ENCODE assay signal across 18 mouse cellular contexts in genomic region chr2:31809358-31809740, GRCm38 (mm10). TPM values are rescaled to one million over a fixed set of nuclear protein-coding genes. Genes with fewer than 3 reads are reported as not detected.
DNase-seq lines count a peak whose midpoint lies in the region; ATAC-seq lines count a peak whose summit lies in the region.
"Had no signal": no experiment of that assay in that cellular context is flagged by ENCODE, and none has a peak within 500 bp of the region (broad histone marks: within the 10 kb centered on the region; RNA-seq: fewer than 3 reads in every experiment).

No protein-coding gene starts in this region.

- peaks cover 14% of the 10 kb centered on the region for H3K27me3 ChIP-seq in midbrain, embryonic 12.5 days
- no peaks in the 10 kb centered on the region for H3K27me3 ChIP-seq in midbrain, embryonic 14.5 days (ENCODE audit: control insufficient read depth, insufficient read depth, low read length)
- no peaks in the 10 kb centered on the region for H3K27me3 ChIP-seq in embryonic facial prominence, embryonic 14.5 days (replicated peaks; ENCODE audit: control insufficient read depth, insufficient read depth, low read length)
- no peaks in the 10 kb centered on the region for H3K27me3 ChIP-seq in limb, embryonic 10.5 days (ENCODE audit: low read depth, poor library complexity, severe bottlenecking)
- H3K27me3 ChIP-seq in splenic B cell, adult 2 months (ENCODE audit: control insufficient read depth, insufficient read depth, low read length, poor library complexity, severe bottlenecking): no peaks in the 10 kb centered on the region

- H3K9ac ChIP-seq in midbrain, embryonic 12.5 days (replicated peaks): no peak overlapping the region; the same call in 1 of the 2 replicates
- H3K9ac ChIP-seq in midbrain, embryonic 14.5 days (replicated peaks; ENCODE audit: low read length): no peak overlapping the region
- H3K9ac ChIP-seq in embryonic facial prominence, embryonic 14.5 days (ENCODE audit: low read depth, low read length): peak overlapping the region; percentile 40
- H3K9ac ChIP-seq: liver, embryonic 14.5 days had no signal

- peaks cover 58% of the 10 kb centered on the region for H3K4me1 ChIP-seq in midbrain, embryonic 12.5 days
- H3K4me1 ChIP-seq in midbrain, embryonic 14.5 days (ENCODE audit: control insufficient read depth, insufficient read depth, low read length): peaks cover 59% of the 10 kb centered on the region
- H3K4me1 ChIP-seq in embryonic facial prominence, embryonic 14.5 days (ENCODE audit: control insufficient read depth, insufficient read depth, low read length): peaks cover 22% of the 10 kb centered on the region
- peaks cover 45% of the 10 kb centered on the region for H3K4me1 ChIP-seq in limb, embryonic 10.5 days

- peak overlapping the region; percentile 85 for H3K27ac ChIP-seq in midbrain, embryonic 12.5 days (replicated peaks)
- no peak overlapping the region; the same call in 1 of the 2 replicates for H3K27ac ChIP-seq in midbrain, embryonic 14.5 days (replicated peaks; ENCODE audit: low read depth, low read length)
- H3K27ac ChIP-seq in embryonic facial prominence, embryonic 14.5 days (replicated peaks; ENCODE audit: low read depth, low read length): no peak overlapping the region
- H3K27ac ChIP-seq in limb, embryonic 10.5 days: peak overlapping the region; percentile 11
- H3K27ac ChIP-seq: limb, embryonic 12.5 days; liver, embryonic 14.5 days had no signal

- 51% methylated on average over 2 of the region's 2 CpGs for WGBS in midbrain, embryonic 12.5 days
- WGBS in midbrain, embryonic 14.5 days: 34% methylated on average over 2 of the region's 2 CpGs
- 10% methylated on average over 2 of the region's 2 CpGs for WGBS in embryonic facial prominence, embryonic 14.5 days
- WGBS in limb, embryonic 10.5 days: 50% methylated on average over 2 of the region's 2 CpGs

- ATAC-seq in midbrain, embryonic 12.5 days (ENCODE audit: low FRiP score, low read depth): no peak
- ATAC-seq in midbrain, embryonic 14.5 days (ENCODE audit: low FRiP score, low TSS enrichment): no peak
- ATAC-seq in embryonic facial prominence, embryonic 14.5 days (ENCODE audit: low read depth): no peak; the same call in 1 of the 2 replicates
- ATAC-seq in inflammation-experienced regulatory T-cells, adult 6 months: no peak
- ATAC-seq: lung, postnatal 0 days had no signal

- 0 out of 2 replicates have a peak, but pooled peaks cover 2% of the 10 kb centered on the region for H3K36me3 ChIP-seq in midbrain, embryonic 12.5 days
- H3K36me3 ChIP-seq in midbrain, embryonic 14.5 days (ENCODE audit: control insufficient read depth, insufficient read depth, low read length): no peaks in the 10 kb centered on the region
- H3K36me3 ChIP-seq in embryonic facial prominence, embryonic 14.5 days (ENCODE audit: control insufficient read depth, insufficient read depth, low read length): peaks cover 14% of the 10 kb centered on the region
- H3K36me3 ChIP-seq in limb, embryonic 10.5 days: peaks cover 14% of the 10 kb centered on the region
- no peaks in the 10 kb centered on the region for H3K36me3 ChIP-seq in splenic B cell, adult 2 months (ENCODE audit: control insufficient read depth, insufficient read depth, low read length, poor library complexity, severe bottlenecking)

- H3K9me3 ChIP-seq in midbrain, embryonic 12.5 days: no peaks in the 10 kb centered on the region
- H3K9me3 ChIP-seq in midbrain, embryonic 14.5 days (ENCODE audit: control insufficient read depth, low read length): no peaks in the 10 kb centered on the region
- no peaks in the 10 kb centered on the region for H3K9me3 ChIP-seq in embryonic facial prominence, embryonic 14.5 days (ENCODE audit: control insufficient read depth, low read length)
- H3K9me3 ChIP-seq in limb, embryonic 10.5 days (replicated peaks): no peaks in the 10 kb centered on the region
- H3K9me3 ChIP-seq: limb, embryonic 12.5 days had no signal

- DNase-seq in midbrain, embryonic 14.5 days: no peak
- DNase-seq in embryonic facial prominence, embryonic 14.5 days (ENCODE audit: low spot score): no peak
- no peak for DNase-seq in limb, embryonic 10.5 days (ENCODE audit: low spot score)
- peak; percentile 31 for DNase-seq in splenic B cell, adult 2 months (ENCODE audit: low read depth, low spot score)
- no peak for DNase-seq in thymus, postnatal 10 days (ENCODE audit: low spot score in 2 of 2)
- DNase-seq: adrenal gland, adult 8-10 months; cerebellum, adult 8-10 months; gastrocnemius, postnatal 14 days; heart, postnatal 10 days; kidney, adult 2 months; layer of hippocampus, postnatal 36 days; right cerebral cortex, adult 18-20 months had no signal

- H3K4me2 ChIP-seq in midbrain, embryonic 12.5 days (replicated peaks): 0 out of 2 replicates have a peak overlapping the region, but pooled peaks have one; percentile 10
- H3K4me2 ChIP-seq in midbrain, embryonic 14.5 days (ENCODE audit: low read length): no peak overlapping the region; the same call in 1 of the 2 replicates
- H3K4me2 ChIP-seq in embryonic facial prominence, embryonic 14.5 days (ENCODE audit: low read depth, low read length): peak overlapping the region; percentile 15; the same call in 1 of the 2 replicates

- no peak overlapping the region for H3K4me3 ChIP-seq in midbrain, embryonic 12.5 days
- no peak overlapping the region for H3K4me3 ChIP-seq in midbrain, embryonic 14.5 days (replicated peaks; ENCODE audit: low read depth, low read length)
- H3K4me3 ChIP-seq in embryonic facial prominence, embryonic 14.5 days (ENCODE audit: low read depth, low read length): no peak overlapping the region
- H3K4me3 ChIP-seq in limb, embryonic 10.5 days: no peak overlapping the region
- H3K4me3 ChIP-seq: erythroblast, embryonic 14.5 days; limb, embryonic 12.5 days had no signal

RNA-seq across cellular contexts. Expression of gene Qrfp, which starts 1.0 kb away (rescaled TPM):
- polyA plus RNA-seq in midbrain, embryonic 12.5 days (2016; fragmentation: Nextera tagmentation; extraction: Ambion mirVana): 0.09 and 0.12 TPM in 2 replicates
- 0.13 TPM in 1 of 2 replicates, not detected in the other for polyA plus RNA-seq in midbrain, embryonic 14.5 days (2014; fragmentation: Nextera tagmentation; extraction: Ambion mirVana)
- polyA plus RNA-seq in embryonic facial prominence, embryonic 14.5 days (2014; fragmentation: Nextera tagmentation; extraction: Ambion mirVana): 0.10 and 0.22 TPM in 2 replicates
- 0.06 and 0.23 TPM in 2 replicates for polyA plus RNA-seq in limb, embryonic 10.5 days (2016; fragmentation: Nextera tagmentation; extraction: Ambion mirVana)
- polyA plus RNA-seq in inflammation-experienced regulatory T-cells, adult 6 months (2017; shearing (Covaris generic)): 1 to 10 TPM in 1 of 3 experiments, under 1 TPM in 2; 0.60 to 1.1 (median 0.79) TPM
- polyA plus RNA-seq: erythroblast, embryonic 14.5 days; liver, embryonic 14.5 days had no signal

RNA-seq across cellular contexts. Expression of gene Fibcd1, which starts 36.5 kb away (rescaled TPM):
- polyA plus RNA-seq in midbrain, embryonic 12.5 days (2016; fragmentation: Nextera tagmentation; extraction: Ambion mirVana): 5.3 and 6.9 TPM in 2 replicates
- 14.8 and 18.8 TPM in 2 replicates for polyA plus RNA-seq in midbrain, embryonic 14.5 days (2014; fragmentation: Nextera tagmentation; extraction: Ambion mirVana)
- 0.19 and 0.29 TPM in 2 replicates for polyA plus RNA-seq in embryonic facial prominence, embryonic 14.5 days (2014; fragmentation: Nextera tagmentation; extraction: Ambion mirVana)
- polyA plus RNA-seq in limb, embryonic 10.5 days (2016; fragmentation: Nextera tagmentation; extraction: Ambion mirVana): 0.04 and 0.13 TPM in 2 replicates
- under 1 TPM in 1 of 3 experiments, not detected in 2; 0.22 TPM for polyA plus RNA-seq in inflammation-experienced regulatory T-cells, adult 6 months (2017; shearing (Covaris generic))
- polyA plus RNA-seq: erythroblast, embryonic 14.5 days had no signal

Comparison
In these comparisons a context has a peak if more than half of its experiments do, and no peak if none do; other contexts are left out.
1. H3K27ac ChIP-seq: peak in midbrain, embryonic 12.5 days (single experiment) and limb, embryonic 10.5 days (single experiment); none in midbrain, embryonic 14.5 days (single experiment) and embryonic facial prominence, embryonic 14.5 days (single experiment).